Mouse (Mus musculus) intestine, embryonic 15.5 days (tissue): ENCODE results near the gene Tmem207. TPM values are rescaled to one million over a fixed set of nuclear protein-coding genes. Genes with fewer than 3 reads are reported as not detected.

Experiments
- ATAC-seq: fragments of 200-750 bp; cut with Nextera tagmentation; 2 replicates; pipeline ENCODE4 v1.8.0; 2017; ENCODE audit warnings: moderate TSS enrichment, moderate library complexity
- H3K27ac ChIP-seq: fragments of 300-500 bp; sonication (generic); 2 replicates; pipeline ENCODE4 v1.5.1; 2015; ENCODE audit warnings: mild to moderate bottlenecking, inconsistent platforms
- H3K27me3 ChIP-seq: fragments of 300-500 bp; sonication (generic); replicated peaks from 2 replicates; pipeline ENCODE4 v1.6.1; 2015; ENCODE audit warnings: inconsistent platforms
- H3K36me3 ChIP-seq: fragments of 300-500 bp; sonication (generic); 2 replicates; pipeline ENCODE4 v1.6.1; 2015; ENCODE audit warnings: inconsistent platforms
- H3K4me1 ChIP-seq: fragments of 300-500 bp; sonication (generic); replicated peaks from 2 replicates; pipeline ENCODE4 v1.6.1; 2015; ENCODE audit warnings: inconsistent platforms
- H3K4me2 ChIP-seq: fragments of 300-500 bp; sonication (generic); replicated peaks from 2 replicates; pipeline ENCODE4 v1.6.1; 2015; ENCODE audit warnings: mild to moderate bottlenecking, inconsistent platforms
- H3K4me3 ChIP-seq: fragments of 300-500 bp; sonication (generic); replicated peaks from 2 replicates; pipeline ENCODE4 v1.5.1; 2015; ENCODE audit warnings: inconsistent platforms
- H3K9ac ChIP-seq: fragments of 300-500 bp; sonication (generic); 2 replicates; pipeline ENCODE4 v1.6.1; 2015; ENCODE audit warnings: inconsistent platforms
- H3K9me3 ChIP-seq: fragments of 300-500 bp; sonication (generic); 2 replicates; pipeline ENCODE4 v1.6.1; 2016; ENCODE audit warnings: inconsistent platforms
- WGBS: fragments of 180-500 bp; shearing (Covaris S2); methylation state at CpG from one replicate; pipeline ENCODE4 v1.1.7; 2015; 5-methylcytosine and 5-hydroxymethylcytosine counted together
- polyA plus RNA-seq: library from polyadenylated mRNA; unstranded; fragments of >200 nt; fragmentation: Nextera tagmentation; extraction: Ambion mirVana; gene quantifications from 2 replicates; pipeline ENCODE4 v1.2.1, GENCODE M21; 2015

The Tmem207 gene
- not detected in 2 replicates for polyA plus RNA-seq

DNA sequence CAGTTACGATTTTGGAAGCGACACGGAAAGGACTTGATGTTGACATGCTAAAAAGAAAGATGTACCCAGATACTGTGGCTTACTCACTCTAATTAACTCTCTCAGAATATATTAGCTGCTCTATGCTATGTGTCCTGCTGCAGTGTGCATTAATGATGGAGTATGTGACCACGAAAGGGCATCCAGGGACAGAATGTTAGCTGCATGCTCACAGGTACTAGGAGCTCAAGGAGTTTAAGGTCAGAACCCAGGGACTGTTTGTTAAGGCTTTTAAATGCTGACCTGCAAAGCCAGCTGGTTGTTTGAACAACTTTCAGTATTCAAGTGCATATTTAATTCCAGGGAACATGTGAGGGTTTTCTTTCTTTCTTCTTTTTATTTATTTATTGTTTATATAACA, at the start of gene Tmem207:
Gene Tmem207 (minus strand): TSS at position 101 of the 400 bp plus-strand sequence.
- Histone ChIP-seq H3K27me3 (no peaks in the 10 kb centered on the region), H3K4me2 (no peak within 1 kb of the TSS), H3K9ac (no peak within 1 kb of the TSS), H3K4me3 (no peak within 1 kb of the TSS), H3K27ac (no peak within 1 kb of the TSS), H3K9me3 (no peaks in the 10 kb centered on the region), H3K36me3 (no peaks in the 10 kb centered on the region), H3K4me1 (no peaks in the 10 kb centered on the region)
- ATAC-seq: no peak
- 92% methylated on average over 4 of the region's 4 CpGs for WGBS

DNA sequence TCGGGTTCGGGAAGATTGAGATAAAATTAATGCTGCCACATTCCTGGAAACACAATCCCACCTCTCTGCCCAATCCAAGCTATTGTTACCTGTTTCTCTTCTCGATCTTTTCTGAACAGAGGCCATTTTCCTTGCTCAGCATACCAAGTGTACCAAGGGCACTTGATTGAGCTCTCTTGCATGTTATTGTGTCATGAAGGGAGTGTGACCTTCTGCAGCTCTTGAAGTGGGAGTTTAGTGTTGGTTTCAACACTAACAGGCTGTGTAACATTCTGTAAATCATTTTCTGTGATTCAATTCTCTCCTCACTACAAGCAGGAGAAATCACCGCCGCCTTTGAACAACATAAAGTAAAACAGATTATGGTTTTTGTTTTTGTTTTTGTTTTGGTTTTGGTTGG, 47.6 kb upstream of the Tmem207 start:
- Histone ChIP-seq H3K9ac (no peak overlapping the region), H3K36me3 (no peaks in the 10 kb centered on the region), H3K4me2 (no peak overlapping the region), H3K4me1 (no peaks in the 10 kb centered on the region), H3K9me3 (no peaks in the 10 kb centered on the region), H3K4me3 (no peak overlapping the region), H3K27ac (no peak overlapping the region), H3K27me3 (no peaks in the 10 kb centered on the region)
- WGBS: 93% methylated on average over 5 of the region's 5 CpGs
- no peak for ATAC-seq

DNA sequence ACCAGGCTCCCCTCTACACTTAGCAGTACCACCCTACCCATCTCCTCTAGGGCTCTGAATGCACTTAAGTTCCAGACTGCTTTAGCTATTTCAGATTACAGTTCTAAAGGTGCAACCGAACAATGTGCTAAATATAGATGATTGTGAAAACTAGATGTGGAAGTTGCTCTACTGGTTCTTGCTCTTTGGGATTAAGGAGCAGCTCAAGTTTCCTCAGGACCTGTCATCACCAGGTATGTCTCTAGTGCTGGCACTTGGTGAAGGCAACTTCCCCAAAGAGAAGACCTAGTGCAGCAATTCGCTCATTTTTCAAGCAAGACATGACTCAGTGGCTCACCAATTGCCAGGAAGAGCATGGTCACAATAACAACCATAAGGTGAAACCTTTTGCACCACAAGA, 45.3 kb upstream of the Tmem207 start:
- Histone ChIP-seq H3K9me3 (no peaks in the 10 kb centered on the region), H3K9ac (no peak overlapping the region), H3K4me2 (no peak overlapping the region), H3K27me3 (no peaks in the 10 kb centered on the region), H3K27ac (no peak overlapping the region), H3K4me1 (no peaks in the 10 kb centered on the region), H3K4me3 (no peak overlapping the region), H3K36me3 (no peaks in the 10 kb centered on the region)
- no peak for ATAC-seq
- WGBS: 86% methylated on average over 2 of the region's 2 CpGs

DNA sequence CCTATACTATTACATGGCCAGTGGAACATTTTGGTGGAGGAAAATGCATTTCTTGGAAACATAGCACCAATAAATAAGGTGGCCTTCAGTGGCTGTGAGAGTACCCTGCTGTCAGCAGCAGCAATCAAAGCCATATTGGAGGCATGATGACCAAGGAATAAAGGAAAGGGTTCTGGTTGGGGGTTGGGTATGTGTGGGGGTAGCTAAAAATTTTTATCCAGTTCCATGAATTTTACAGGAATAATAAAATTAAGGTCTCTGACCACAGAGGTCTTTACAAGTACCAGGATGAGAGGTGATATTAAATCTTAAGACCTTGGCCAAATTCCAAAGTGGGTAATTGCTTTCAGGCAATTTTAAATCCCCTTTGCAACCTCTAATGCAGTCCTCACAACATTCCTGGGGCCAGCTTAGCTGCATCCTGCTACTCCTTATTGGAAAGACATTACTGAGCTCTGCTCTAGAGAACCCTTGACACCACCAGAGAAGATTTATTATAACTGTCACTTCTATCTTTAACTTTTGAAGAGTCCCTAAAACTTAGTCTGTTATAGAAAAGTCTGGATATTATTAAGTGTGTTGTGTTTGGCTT, 42.9 kb upstream of the Tmem207 start:
- ATAC-seq: no peak
- Histone ChIP-seq H3K4me3 (no peak overlapping the region), H3K9ac (no peak overlapping the region), H3K27ac (no peak overlapping the region), H3K4me2 (no peak overlapping the region), H3K9me3 (no peaks in the 10 kb centered on the region), H3K27me3 (no peaks in the 10 kb centered on the region), H3K4me1 (no peaks in the 10 kb centered on the region), H3K36me3 (no peaks in the 10 kb centered on the region)

DNA sequence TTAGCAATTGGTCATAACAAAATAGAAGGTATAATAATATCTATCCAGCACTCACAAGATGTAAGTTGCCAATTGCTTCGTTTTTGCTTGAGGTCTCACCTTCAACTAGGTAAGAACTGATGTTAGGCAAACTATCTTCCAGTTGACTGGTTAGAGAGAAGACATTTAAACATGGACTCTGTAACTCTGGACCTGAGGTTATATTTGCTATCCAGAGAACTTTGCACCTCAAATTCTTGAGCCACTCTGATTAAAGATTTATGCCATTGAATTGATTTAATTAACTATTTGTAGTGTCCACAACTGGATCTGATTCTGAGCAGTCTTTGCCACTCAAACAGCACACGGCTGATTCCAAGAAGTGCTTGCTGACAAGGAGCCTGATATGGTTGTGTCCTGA, 36.2 kb upstream of the Tmem207 start:
- no peak overlapping the region for H3K4me2 ChIP-seq

DNA sequence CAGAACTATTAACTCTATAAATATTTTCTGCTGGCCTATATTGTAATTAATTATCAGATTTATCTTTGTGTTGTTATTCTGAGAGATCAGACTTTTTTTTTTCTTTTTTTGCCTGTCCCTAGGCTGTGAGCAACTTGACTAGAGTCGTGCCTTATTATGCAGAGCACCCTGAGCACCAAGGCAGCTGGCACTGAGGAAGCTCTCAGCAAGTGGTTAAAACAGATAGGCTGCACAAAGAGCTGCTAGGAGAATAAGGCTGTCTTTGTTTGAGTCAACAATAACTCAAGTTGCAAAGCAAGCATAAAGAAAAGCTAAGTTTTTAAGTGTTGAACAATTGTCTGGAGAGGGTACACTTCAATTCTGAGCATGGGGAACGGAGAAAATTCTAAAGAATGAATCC, 35.2 kb upstream of the Tmem207 start:
- Histone ChIP-seq H3K9ac (no peak overlapping the region), H3K9me3 (no peaks in the 10 kb centered on the region), H3K36me3 (no peaks in the 10 kb centered on the region), H3K27ac (no peak overlapping the region), H3K4me2 (no peak overlapping the region), H3K4me1 (no peaks in the 10 kb centered on the region), H3K4me3 (no peak overlapping the region), H3K27me3 (no peaks in the 10 kb centered on the region)
- no peak for ATAC-seq
- WGBS: 60% methylated on average over 2 of the region's 2 CpGs

More for the DNA sequence above, 36.2 kb upstream of the Tmem207 start:
- Histone ChIP-seq H3K9me3 (no peaks in the 10 kb centered on the region), H3K27ac (no peak overlapping the region), H3K27me3 (no peaks in the 10 kb centered on the region), H3K4me3 (no peak overlapping the region), H3K4me1 (no peaks in the 10 kb centered on the region), H3K36me3 (no peaks in the 10 kb centered on the region), H3K9ac (no peak overlapping the region)
- no peak for ATAC-seq
- 77% methylated on average over 2 of the region's 2 CpGs for WGBS

DNA sequence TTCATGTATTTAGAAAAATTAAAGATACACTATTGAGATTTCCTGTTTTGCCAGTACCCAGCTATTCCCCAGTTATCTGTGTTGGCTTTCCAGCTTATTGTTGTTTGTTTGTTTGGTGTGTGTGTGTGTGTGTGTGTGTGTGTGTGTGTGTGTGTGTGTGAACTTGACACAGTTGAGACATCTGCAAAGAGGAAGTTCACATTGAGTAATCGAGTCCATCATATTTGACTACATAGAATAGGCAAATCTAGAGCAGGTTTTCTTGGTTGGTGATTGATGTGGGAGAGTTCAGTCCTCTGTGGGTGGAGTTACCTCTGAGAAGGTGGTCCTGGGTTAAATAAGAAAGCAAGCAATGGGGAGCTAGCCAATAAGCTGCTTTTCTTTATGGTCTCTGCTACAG, 32.2 kb upstream of the Tmem207 start:
- 84% methylated on average over 1 of the region's 1 CpGs for WGBS
- Histone ChIP-seq H3K4me1 (no peaks in the 10 kb centered on the region), H3K36me3 (no peaks in the 10 kb centered on the region), H3K9me3 (no peaks in the 10 kb centered on the region), H3K4me2 (no peak overlapping the region), H3K27ac (no peak overlapping the region), H3K9ac (no peak overlapping the region), H3K4me3 (no peak overlapping the region), H3K27me3 (no peaks in the 10 kb centered on the region)
- no peak for ATAC-seq

DNA sequence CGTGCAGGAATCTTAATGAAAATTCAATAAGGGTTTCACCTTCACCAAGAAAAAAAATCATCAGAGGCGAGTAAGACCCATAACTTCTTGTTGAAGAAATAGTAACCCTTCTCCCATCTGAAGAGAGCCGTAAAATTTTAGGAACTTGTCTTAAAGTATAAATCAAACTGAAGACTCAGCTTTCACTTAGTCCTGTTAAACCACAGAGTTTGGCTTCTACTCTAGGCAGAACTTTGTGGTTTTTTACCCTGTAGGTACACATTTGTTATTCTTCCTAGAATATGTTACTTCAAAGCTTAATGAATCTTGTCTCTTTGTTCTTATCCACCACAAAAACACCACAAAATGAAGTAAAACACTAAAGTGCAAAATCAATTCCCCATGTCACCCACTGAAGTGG, 25.7 kb upstream of the Tmem207 start:
- no peak for ATAC-seq
- H3K9ac ChIP-seq: no peak overlapping the region
- H3K4me2 ChIP-seq: no peak overlapping the region
- no peak overlapping the region for H3K4me3 ChIP-seq
- no peaks in the 10 kb centered on the region for H3K9me3 ChIP-seq
- no peaks in the 10 kb centered on the region for H3K36me3 ChIP-seq
- WGBS: 82% methylated on average over 3 of the region's 3 CpGs
- no peaks in the 10 kb centered on the region for H3K27me3 ChIP-seq
- H3K4me1 ChIP-seq: no peaks in the 10 kb centered on the region
- no peak overlapping the region for H3K27ac ChIP-seq

DNA sequence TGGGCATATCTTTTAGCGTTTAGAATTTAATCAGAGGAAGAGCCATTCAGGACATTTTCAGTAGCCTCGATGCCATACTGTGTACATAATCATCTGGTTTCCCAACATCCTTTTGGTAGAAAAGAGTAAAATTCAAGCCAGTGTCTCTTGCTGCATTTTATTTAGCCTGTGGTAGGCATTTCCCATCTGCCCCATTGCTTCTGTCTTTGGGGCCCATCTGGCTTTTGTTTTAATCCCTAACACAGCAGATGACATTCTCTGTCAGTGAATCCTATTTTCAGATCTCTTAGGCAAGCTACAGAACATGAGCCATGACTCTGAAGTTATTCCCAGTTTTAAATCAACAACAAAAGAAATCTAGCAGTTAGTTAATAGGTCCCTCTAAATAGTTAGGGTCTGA, 22.7 kb upstream of the Tmem207 start:
- no peak for ATAC-seq
- Histone ChIP-seq H3K4me3 (no peak overlapping the region), H3K9ac (no peak overlapping the region), H3K4me2 (no peak overlapping the region), H3K27ac (no peak overlapping the region), H3K4me1 (no peaks in the 10 kb centered on the region), H3K27me3 (no peaks in the 10 kb centered on the region), H3K36me3 (no peaks in the 10 kb centered on the region), H3K9me3 (no peaks in the 10 kb centered on the region)
- WGBS: 92% methylated on average over 2 of the region's 2 CpGs

DNA sequence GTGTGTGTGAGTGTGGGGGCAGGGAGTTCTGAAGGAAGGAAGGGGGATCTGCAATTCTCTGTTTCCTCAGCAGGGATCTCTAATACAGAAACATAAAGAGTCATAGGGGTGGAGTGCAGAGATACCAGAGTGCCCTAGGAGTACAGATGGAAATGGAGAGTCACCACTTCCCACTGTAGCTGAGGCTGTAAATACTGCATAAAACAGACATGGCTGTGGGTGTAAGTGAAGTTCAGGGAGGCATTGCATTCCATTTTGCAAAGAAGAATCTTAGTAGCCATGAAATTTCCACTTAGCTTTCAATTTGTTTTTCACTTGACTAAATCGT, 20.3 kb upstream of the Tmem207 start:
- Histone ChIP-seq H3K4me3 (no peak overlapping the region), H3K4me1 (no peaks in the 10 kb centered on the region), H3K36me3 (no peaks in the 10 kb centered on the region), H3K9ac (no peak overlapping the region), H3K4me2 (no peak overlapping the region), H3K9me3 (no peaks in the 10 kb centered on the region), H3K27me3 (no peaks in the 10 kb centered on the region), H3K27ac (no peak overlapping the region)
- 61% methylated on average over 1 of the region's 1 CpGs for WGBS
- no peak for ATAC-seq

DNA sequence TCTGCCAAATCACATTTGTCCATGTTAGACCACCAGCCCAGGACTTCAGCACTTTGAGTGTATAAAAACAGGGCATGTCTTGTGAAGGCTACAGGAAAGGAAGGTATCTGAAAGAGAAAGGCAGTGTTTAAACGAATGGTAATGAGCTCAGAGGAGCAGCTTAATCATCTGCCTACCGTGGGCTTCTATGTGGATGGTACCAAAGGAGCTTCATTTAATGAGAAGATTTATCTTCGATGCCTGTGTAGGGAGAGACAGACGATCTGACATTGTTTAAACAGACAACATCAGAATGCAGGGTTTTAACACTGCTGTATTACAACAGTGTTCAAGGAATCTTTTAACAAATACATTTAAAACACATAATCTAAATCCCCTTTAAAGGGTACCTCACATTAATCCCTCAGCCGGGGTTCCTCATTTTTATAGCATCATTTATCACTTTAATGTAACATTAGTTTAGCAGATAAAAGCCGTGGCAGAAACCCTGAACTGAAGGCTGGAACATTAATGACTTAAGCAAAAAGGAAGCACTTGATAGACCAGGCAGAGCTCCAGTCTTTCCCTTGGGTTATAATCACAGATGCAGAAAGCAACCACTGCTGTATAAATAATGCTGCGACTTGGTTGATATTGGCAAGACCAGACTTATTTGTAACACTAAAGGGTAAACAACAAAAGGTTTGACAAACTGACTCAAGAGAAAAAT, 19.8 kb upstream of the Tmem207 start:
- Histone ChIP-seq H3K4me3 (no peak overlapping the region), H3K9ac (no peak overlapping the region), H3K27me3 (no peaks in the 10 kb centered on the region), H3K27ac (no peak overlapping the region), H3K4me1 (no peaks in the 10 kb centered on the region), H3K9me3 (no peaks in the 10 kb centered on the region), H3K4me2 (no peak overlapping the region), H3K36me3 (no peaks in the 10 kb centered on the region)
- WGBS: 8% methylated on average over 7 of the region's 7 CpGs
- no peak; the same call in 1 of the 2 replicates for ATAC-seq

DNA sequence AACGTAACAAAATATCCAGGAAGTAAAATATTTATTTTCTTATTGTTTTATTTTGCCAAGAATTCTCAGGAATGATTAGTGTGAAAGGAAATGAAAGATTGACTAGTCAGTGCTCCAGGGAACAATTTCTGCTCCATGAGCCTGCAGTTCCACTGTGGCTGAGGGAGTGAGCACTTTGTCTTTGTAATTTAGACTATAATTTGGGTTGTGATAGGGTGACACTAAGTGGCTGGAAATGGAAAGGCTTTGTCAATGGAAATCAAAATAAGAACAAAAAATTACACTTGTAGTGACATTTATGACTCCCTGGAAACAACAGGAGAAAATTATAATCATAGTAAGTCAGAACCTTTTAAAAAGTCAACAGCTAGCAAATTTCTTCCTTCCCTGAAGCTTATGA, 5.7 kb upstream of the Tmem207 start:
- 75% methylated on average over 1 of the region's 1 CpGs for WGBS
- Histone ChIP-seq H3K4me3 (no peak overlapping the region), H3K4me1 (no peaks in the 10 kb centered on the region), H3K27ac (no peak overlapping the region), H3K4me2 (no peak overlapping the region), H3K27me3 (no peaks in the 10 kb centered on the region), H3K9me3 (no peaks in the 10 kb centered on the region), H3K36me3 (no peaks in the 10 kb centered on the region), H3K9ac (no peak overlapping the region)
- no peak for ATAC-seq

DNA sequence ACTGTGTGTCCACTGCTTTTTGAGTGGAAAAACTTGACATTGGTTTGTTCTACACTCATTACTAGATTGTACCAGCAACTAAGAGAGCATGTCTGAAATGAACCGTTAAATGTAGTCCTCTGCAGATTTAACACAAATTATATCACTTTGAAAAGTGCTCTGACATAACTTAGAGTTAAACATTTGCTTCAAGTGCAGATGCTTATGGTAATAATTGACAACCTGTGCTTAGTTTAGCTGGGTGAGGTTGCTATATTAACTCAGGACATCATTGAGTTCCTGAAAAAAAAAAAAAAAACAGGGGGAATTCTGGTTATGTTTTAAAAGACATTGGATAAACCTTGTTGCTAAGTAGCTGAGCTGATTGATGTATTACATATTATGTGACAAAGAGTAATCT, 3.9 kb upstream of the Tmem207 start:
- Histone ChIP-seq H3K27ac (no peak overlapping the region), H3K4me3 (no peak overlapping the region), H3K9me3 (no peaks in the 10 kb centered on the region), H3K36me3 (no peaks in the 10 kb centered on the region), H3K9ac (no peak overlapping the region), H3K4me1 (no peaks in the 10 kb centered on the region), H3K4me2 (no peak overlapping the region), H3K27me3 (no peaks in the 10 kb centered on the region)
- no peak for ATAC-seq
- 65% methylated on average over 1 of the region's 1 CpGs for WGBS
